Mouse (Mus musculus): ENCODE results near the gene Efna4.

The Efna4 gene

GRCm38 (mm10) chr3:89337721-89338578 is at the start of gene Efna4:
Gene Efna4, minus strand, starts transcription at chr3:89338028.
- DNase-seq: no peak

GRCm38 (mm10) chr3:89386438-89387420 is 48.9 kb upstream of the Efna4 start:
- no peak for DNase-seq

GRCm38 (mm10) chr3:89385451-89385850 is 47.6 kb upstream of the Efna4 start:
- no peak for DNase-seq

GRCm38 (mm10) chr3:89384331-89385076 is 46.7 kb upstream of the Efna4 start:
- DNase-seq: no peak

- DNase-seq: no peak
Measured at GRCm38 (mm10) chr3:89383651-89384255, 45.9 kb upstream of the Efna4 start.

- DNase-seq: no peak
Measured at GRCm38 (mm10) chr3:89382950-89383349, 45.1 kb upstream of the Efna4 start.

- DNase-seq: no peak
Measured at GRCm38 (mm10) chr3:89382033-89382882, 44.4 kb upstream of the Efna4 start.

- DNase-seq: no peak
Measured at GRCm38 (mm10) chr3:89381233-89381632, 43.4 kb upstream of the Efna4 start.

GRCm38 (mm10) chr3:89380711-89381110 is 42.9 kb upstream of the Efna4 start:
- no peak for DNase-seq

GRCm38 (mm10) chr3:89380291-89380690 is 42.5 kb upstream of the Efna4 start:
- DNase-seq: no peak

- no peak for DNase-seq
Measured at GRCm38 (mm10) chr3:89379388-89380131, 41.7 kb upstream of the Efna4 start.

GRCm38 (mm10) chr3:89378394-89379067 is 40.7 kb upstream of the Efna4 start:
- peak; percentile 77 for DNase-seq

- DNase-seq: no peak
Measured at GRCm38 (mm10) chr3:89377831-89378230, 40.0 kb upstream of the Efna4 start.

GRCm38 (mm10) chr3:89373581-89374231 is 35.9 kb upstream of the Efna4 start:
- no peak for DNase-seq

- no peak for DNase-seq
Measured at GRCm38 (mm10) chr3:89367338-89367737, 29.5 kb upstream of the Efna4 start.

GRCm38 (mm10) chr3:89365486-89366414 is 27.9 kb upstream of the Efna4 start:
- no peak for DNase-seq

GRCm38 (mm10) chr3:89365153-89365485 is 27.3 kb upstream of the Efna4 start, which contains the start of gene Dcst1:
Gene Dcst1, minus strand, starts transcription at chr3:89365253.
- no peak for DNase-seq

- no peak for DNase-seq
Measured at GRCm38 (mm10) chr3:89364631-89365030, 26.8 kb upstream of the Efna4 start.
